Mouse (Mus musculus) neural tube, embryonic 14.5 days (tissue): Measurements from ENCODE around the gene Rnf183. TPM values are rescaled to one million over a fixed set of nuclear protein-coding genes. Genes with fewer than 3 reads are reported as not detected.

Experiments
- ATAC-seq: fragments of 200-750 bp; cut with Nextera tagmentation; 2 replicates; pipeline ENCODE4 v1.8.0; 2017; ENCODE audit warnings: low read depth, mild to moderate bottlenecking, moderate TSS enrichment, moderate library complexity
- H3K27ac ChIP-seq: fragments of 300-500 bp; sonication (generic); 2 replicates; pipeline ENCODE4 v1.5.1; 2014; ENCODE audit warnings: low read depth, mild to moderate bottlenecking, control low read depth, low read length, moderate library complexity, mixed read lengths
- H3K27me3 ChIP-seq: fragments of 300-500 bp; sonication (generic); 2 replicates; pipeline ENCODE4 v1.6.1; 2014; ENCODE audit warnings: low read length; ENCODE audit not compliant: control insufficient read depth, insufficient read depth
- H3K36me3 ChIP-seq: fragments of 300-500 bp; sonication (generic); 2 replicates; pipeline ENCODE4 v1.6.1; 2014; ENCODE audit warnings: low read length, mixed read lengths; ENCODE audit not compliant: control insufficient read depth, insufficient read depth
- H3K4me1 ChIP-seq: fragments of 300-500 bp; sonication (generic); 2 replicates; pipeline ENCODE4 v1.6.1; 2014; ENCODE audit warnings: low read length; ENCODE audit not compliant: control insufficient read depth, insufficient read depth
- H3K4me2 ChIP-seq: fragments of 300-500 bp; sonication (generic); 2 replicates; pipeline ENCODE4 v1.6.1; 2014; ENCODE audit warnings: mild to moderate bottlenecking, low read depth, low read length, control low read depth
- H3K4me3 ChIP-seq: fragments of 300-500 bp; sonication (generic); 2 replicates; pipeline ENCODE4 v1.5.1; 2014; ENCODE audit warnings: low read depth, low read length, control low read depth, mixed read lengths
- H3K9ac ChIP-seq: fragments of 300-500 bp; sonication (generic); replicated peaks from 2 replicates; pipeline ENCODE4 v1.6.1; 2014; ENCODE audit warnings: low read depth, mild to moderate bottlenecking, control low read depth, low read length, mixed read lengths
- H3K9me3 ChIP-seq: fragments of 300-500 bp; sonication (generic); 2 replicates; pipeline ENCODE4 v1.6.1; 2016; ENCODE audit warnings: low read length; ENCODE audit not compliant: control insufficient read depth
- WGBS: fragments of 180-500 bp; shearing (Covaris S2); extraction: QIAGEN DNeasy Blood & Tissue Kit; methylation state at CpG from one replicate; pipeline ENCODE4 v1.1.7; 2014; 5-methylcytosine and 5-hydroxymethylcytosine counted together
- polyA plus RNA-seq: library from polyadenylated mRNA; unstranded; fragments of >200 nt; fragmentation: Nextera tagmentation; extraction: Ambion mirVana; gene quantifications from 2 replicates; pipeline ENCODE4 v1.2.1, GENCODE M21; 2014

Gene Rnf183
- polyA plus RNA-seq, 1 experiment from 2014 or later: 0.19 TPM

DNA sequence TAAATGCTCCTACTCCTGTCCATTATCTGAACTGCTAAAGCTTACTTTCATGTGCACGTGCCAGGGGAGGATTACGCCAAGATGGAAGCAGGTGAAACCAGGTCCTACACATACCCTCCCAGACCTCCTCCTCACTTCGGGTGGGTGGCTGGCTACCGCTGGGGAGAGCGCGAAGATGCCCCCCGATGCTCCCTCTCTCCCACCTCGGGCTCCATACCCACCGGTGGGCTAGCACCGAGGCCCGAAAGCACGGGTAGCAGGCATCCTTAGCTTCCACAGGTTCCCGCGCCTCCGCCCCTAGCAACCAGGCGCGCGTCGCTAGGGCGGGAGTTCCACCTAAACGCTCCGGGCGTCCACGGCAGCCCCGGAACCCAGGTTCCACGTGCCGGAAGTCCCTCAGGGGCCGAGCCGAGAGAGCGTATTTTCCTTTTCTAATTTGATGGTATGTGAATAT lies 35.6 kb upstream of the Rnf183 start, which contains the start of gene Wdr31:
Gene Wdr31 (minus strand): TSS at position 299 of the 454 bp plus-strand sequence.
- peak within 1 kb of the TSS; percentile 52; the same call in 1 of the 2 replicates for H3K9ac ChIP-seq
- H3K27ac ChIP-seq: no peak within 1 kb of the TSS
- under 1% methylated on average over 30 of the region's 30 CpGs for WGBS
- no peaks in the 10 kb centered on the region for H3K36me3 ChIP-seq
- H3K4me3 ChIP-seq: peak within 1 kb of the TSS; percentile 49
- no peaks in the 10 kb centered on the region for H3K4me1 ChIP-seq
- H3K4me2 ChIP-seq: peak within 1 kb of the TSS; percentile 66
- peak; percentile 97 for ATAC-seq
- no peaks in the 10 kb centered on the region for H3K9me3 ChIP-seq
- no peaks in the 10 kb centered on the region for H3K27me3 ChIP-seq

DNA sequence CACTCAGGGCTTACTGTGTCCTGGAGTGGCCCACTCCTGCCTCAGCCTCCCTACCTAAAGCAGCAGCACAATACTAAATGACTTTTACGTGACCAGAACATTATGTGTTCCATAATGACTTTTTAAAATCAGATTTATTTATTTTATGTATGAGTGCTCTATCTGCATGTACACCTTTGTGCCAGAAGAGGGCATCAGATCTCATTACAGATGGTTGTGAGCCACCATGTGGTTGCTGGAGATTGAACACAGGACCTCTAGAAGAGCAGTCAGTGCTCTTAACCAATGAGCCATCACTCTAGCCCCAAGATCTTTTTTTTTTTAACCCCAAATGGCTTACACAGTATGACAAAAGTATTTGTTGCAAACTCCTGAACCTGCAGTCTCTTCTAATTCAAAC lies 33.1 kb upstream of the Rnf183 start:
- Histone ChIP-seq H3K4me3 (no peak overlapping the region), H3K9ac (no peak overlapping the region), H3K27me3 (no peaks in the 10 kb centered on the region), H3K36me3 (no peaks in the 10 kb centered on the region), H3K4me1 (no peaks in the 10 kb centered on the region), H3K4me2 (no peak overlapping the region), H3K9me3 (no peaks in the 10 kb centered on the region), H3K27ac (no peak overlapping the region)
- WGBS: 88% methylated on average over 1 of the region's 1 CpGs
- no peak for ATAC-seq

DNA sequence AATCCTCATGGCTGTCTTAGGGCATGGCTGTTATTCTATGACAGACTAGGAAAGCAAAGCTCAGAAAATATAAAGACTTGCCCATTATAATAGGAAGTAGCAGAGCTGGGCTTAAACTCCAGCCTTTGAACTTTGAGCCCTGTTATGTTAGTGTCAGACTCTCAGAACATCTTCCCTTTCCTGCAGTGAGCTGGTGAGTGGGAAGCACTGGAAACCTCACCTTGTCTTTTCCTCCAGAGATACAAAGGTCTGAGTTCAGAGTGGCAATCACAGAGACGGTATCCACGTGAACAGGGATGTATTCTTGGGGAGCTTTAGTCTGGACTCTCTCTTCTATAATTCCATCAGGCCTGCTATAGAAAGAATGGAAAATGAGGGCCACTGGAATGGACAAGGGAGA lies 28.1 kb upstream of the Rnf183 start:
- no peak overlapping the region for H3K9ac ChIP-seq
- no peak for ATAC-seq
- no peak overlapping the region for H3K4me3 ChIP-seq
- no peak overlapping the region for H3K27ac ChIP-seq
- H3K36me3 ChIP-seq: no peaks in the 10 kb centered on the region
- H3K4me2 ChIP-seq: no peak overlapping the region
- 92% methylated on average over 2 of the region's 2 CpGs for WGBS
- H3K9me3 ChIP-seq: no peaks in the 10 kb centered on the region
- H3K4me1 ChIP-seq: no peaks in the 10 kb centered on the region
- H3K27me3 ChIP-seq: no peaks in the 10 kb centered on the region

DNA sequence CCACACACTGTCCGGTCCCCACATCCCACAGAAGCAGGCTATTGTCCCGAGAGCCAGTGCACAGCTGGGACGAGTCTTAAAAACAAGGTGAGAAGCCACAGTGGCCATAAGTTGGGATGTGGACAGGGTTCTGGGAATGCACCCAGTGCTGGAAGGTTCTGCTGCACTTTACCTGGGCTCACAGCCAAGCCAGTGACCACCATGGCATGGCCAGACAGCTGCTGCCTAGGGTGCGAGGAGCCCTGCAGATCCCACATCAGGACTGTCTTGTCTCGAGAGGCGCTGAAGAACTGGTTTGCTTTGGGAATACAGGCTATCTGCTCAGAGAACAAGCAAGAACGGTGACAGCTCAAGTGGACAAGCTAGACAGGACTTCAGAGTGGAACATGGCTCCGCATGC lies 25.3 kb upstream of the Rnf183 start:
- H3K4me2 ChIP-seq: no peak overlapping the region
- H3K9me3 ChIP-seq: no peaks in the 10 kb centered on the region
- no peak overlapping the region for H3K27ac ChIP-seq
- H3K4me3 ChIP-seq: no peak overlapping the region
- H3K9ac ChIP-seq: no peak overlapping the region
- WGBS: 92% methylated on average over 8 of the region's 8 CpGs
- H3K27me3 ChIP-seq: no peaks in the 10 kb centered on the region
- no peaks in the 10 kb centered on the region for H3K36me3 ChIP-seq
- no peak for ATAC-seq
- no peaks in the 10 kb centered on the region for H3K4me1 ChIP-seq

DNA sequence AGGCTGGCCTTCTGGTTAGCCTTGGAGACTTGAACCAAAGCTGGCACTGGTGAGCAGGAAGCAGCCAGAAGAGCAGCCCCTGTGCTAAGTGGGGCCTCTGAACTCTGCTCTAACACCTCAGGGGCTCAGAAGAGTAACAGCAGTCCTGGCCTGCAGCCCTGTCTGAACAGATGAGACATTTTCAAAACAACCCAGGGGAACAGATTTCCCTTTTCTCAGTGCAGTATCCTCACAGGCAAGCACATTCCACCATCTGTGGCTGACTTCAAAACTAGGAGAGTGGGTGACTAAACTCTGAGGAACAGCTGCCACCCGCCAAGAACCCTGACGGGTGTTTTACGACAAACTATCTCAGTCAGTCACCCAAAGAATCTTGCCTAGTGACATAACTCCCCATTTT lies 24.0 kb upstream of the Rnf183 start:
- no peak overlapping the region for H3K4me3 ChIP-seq
- no peaks in the 10 kb centered on the region for H3K36me3 ChIP-seq
- 69% methylated on average over 3 of the region's 3 CpGs for WGBS
- no peak overlapping the region for H3K9ac ChIP-seq
- H3K27me3 ChIP-seq: no peaks in the 10 kb centered on the region
- H3K4me1 ChIP-seq: no peaks in the 10 kb centered on the region
- H3K27ac ChIP-seq: no peak overlapping the region
- no peaks in the 10 kb centered on the region for H3K9me3 ChIP-seq
- no peak for ATAC-seq
- H3K4me2 ChIP-seq: no peak overlapping the region

DNA sequence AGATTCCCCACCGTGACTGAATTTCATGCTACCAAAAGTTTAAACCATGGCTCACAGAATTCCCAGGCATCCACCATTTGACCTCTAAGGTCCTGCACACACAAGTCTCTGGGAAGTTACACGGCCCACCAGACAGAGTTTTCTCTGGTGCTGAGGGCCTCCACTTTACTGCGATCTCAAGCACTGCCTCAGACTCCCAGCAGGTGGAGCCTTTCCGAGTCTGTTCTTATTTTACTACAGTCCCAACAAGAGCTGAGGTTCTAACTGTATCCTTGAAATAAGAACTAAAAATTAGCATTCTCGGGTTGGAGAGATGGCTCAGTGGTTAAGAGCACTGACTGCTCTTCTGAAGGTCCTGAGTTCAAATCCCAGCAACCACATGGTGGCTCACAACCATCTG lies 19.9 kb upstream of the Rnf183 start:
- no peak for ATAC-seq

DNA sequence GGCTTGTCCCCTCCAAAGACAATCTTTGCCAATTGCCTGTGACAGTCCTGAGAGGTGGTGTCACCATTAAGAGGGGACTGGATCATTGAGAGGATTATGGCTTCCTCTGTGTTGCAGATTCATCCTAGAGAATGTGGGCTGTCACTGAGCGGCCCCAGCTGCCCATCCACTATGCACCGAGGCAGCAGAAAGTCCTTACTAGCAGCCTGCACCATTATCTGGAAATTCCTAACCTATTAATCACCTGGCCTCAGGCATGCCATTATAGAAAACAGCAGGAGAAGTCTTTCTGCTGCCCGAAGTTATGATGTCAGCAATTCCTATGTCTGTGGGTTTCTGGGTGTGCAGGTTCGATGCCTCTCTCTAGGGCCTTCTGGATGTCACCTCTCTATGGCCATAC lies 5.9 kb upstream of the Rnf183 start:
- no peak overlapping the region for H3K4me2 ChIP-seq
- no peaks in the 10 kb centered on the region for H3K4me1 ChIP-seq
- no peak overlapping the region for H3K4me3 ChIP-seq
- no peak overlapping the region for H3K27ac ChIP-seq
- H3K9me3 ChIP-seq: no peaks in the 10 kb centered on the region
- ATAC-seq: no peak
- no peak overlapping the region for H3K9ac ChIP-seq
- no peaks in the 10 kb centered on the region for H3K27me3 ChIP-seq
- no peaks in the 10 kb centered on the region for H3K36me3 ChIP-seq
- 85% methylated on average over 4 of the region's 4 CpGs for WGBS

More for the DNA sequence above, 19.9 kb upstream of the Rnf183 start:
- Histone ChIP-seq H3K27ac (no peak overlapping the region), H3K36me3 (no peaks in the 10 kb centered on the region), H3K4me2 (no peak overlapping the region), H3K4me1 (no peaks in the 10 kb centered on the region), H3K4me3 (no peak overlapping the region), H3K9me3 (no peaks in the 10 kb centered on the region), H3K27me3 (no peaks in the 10 kb centered on the region), H3K9ac (no peak overlapping the region)
- WGBS: 70% methylated on average over 5 of the region's 5 CpGs

DNA sequence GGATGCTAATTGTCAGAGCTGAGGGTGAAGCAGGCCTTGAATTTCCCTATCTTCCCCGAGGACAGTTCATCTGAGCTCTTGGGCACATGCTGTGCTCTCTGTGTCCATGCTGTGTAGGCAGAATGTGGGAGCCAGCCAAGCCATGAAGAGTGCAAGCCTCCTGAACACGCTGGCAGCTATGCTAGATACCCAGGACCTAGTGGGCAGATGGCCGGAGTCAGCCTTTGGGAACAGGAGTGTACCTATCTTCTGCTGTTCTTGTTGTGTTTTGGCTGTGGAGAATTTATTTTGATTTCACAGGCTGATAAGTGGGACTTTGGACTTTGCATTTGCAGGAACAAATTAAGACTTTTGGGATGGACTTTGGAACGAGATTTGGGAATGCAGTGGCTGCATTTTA lies 5.5 kb upstream of the Rnf183 start:
- H3K36me3 ChIP-seq: no peaks in the 10 kb centered on the region
- H3K4me2 ChIP-seq: no peak overlapping the region
- H3K4me3 ChIP-seq: no peak overlapping the region
- no peaks in the 10 kb centered on the region for H3K9me3 ChIP-seq
- H3K27me3 ChIP-seq: no peaks in the 10 kb centered on the region
- no peak overlapping the region for H3K9ac ChIP-seq
- 76% methylated on average over 4 of the region's 4 CpGs for WGBS
- no peaks in the 10 kb centered on the region for H3K4me1 ChIP-seq
- no peak overlapping the region for H3K27ac ChIP-seq
- ATAC-seq: no peak

DNA sequence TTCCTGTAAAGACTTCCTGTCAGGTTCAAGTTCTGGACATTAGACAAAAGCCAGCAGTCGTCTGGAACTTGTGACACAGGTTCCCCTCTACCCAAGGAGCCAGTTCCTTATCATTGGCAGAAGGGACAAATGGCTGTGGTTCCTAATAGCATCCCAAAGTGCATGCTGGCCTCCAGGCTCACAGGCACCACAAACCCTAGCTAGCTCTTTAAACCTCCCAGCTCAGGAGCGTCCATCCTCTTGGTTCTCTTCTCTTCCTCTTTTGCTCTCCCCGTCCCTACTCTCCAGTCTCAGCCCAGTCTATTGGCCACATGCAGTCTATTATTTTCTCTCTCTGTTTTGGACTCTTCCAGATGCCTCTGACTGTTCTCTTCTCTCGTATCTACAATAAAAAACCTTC lies 4.7 kb upstream of the Rnf183 start:
- no peak for ATAC-seq
- H3K9ac ChIP-seq: no peak overlapping the region
- H3K9me3 ChIP-seq: no peaks in the 10 kb centered on the region
- H3K27ac ChIP-seq: no peak overlapping the region
- no peaks in the 10 kb centered on the region for H3K27me3 ChIP-seq
- H3K4me1 ChIP-seq: no peaks in the 10 kb centered on the region
- no peaks in the 10 kb centered on the region for H3K36me3 ChIP-seq
- H3K4me3 ChIP-seq: no peak overlapping the region
- WGBS: 77% methylated on average over 4 of the region's 4 CpGs
- H3K4me2 ChIP-seq: no peak overlapping the region

DNA sequence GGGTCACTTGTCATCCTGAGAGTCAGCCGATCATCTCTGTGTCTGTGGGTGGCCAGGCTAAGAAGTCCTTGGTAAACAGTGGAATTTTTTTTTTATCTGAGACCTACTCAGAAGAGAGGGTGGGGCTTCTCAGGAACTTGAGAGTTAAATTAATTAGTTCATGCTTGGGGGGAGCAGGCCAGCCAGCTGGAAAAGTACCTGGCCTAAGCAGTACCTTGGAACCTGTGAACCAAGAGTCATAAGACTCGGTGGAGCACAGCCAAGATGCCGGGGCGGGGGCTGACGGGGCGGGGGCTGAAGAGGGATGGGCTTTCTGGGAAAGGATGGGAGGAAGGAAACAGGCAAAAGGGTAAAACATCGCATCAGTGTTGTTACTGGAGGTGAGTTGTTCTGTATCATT lies 2.8 kb upstream of the Rnf183 start:
- H3K4me3 ChIP-seq: no peak overlapping the region
- no peaks in the 10 kb centered on the region for H3K36me3 ChIP-seq
- no peak overlapping the region for H3K9ac ChIP-seq
- no peaks in the 10 kb centered on the region for H3K27me3 ChIP-seq
- no peak for ATAC-seq
- H3K27ac ChIP-seq: no peak overlapping the region
- H3K4me1 ChIP-seq: no peaks in the 10 kb centered on the region
- 84% methylated on average over 7 of the region's 7 CpGs for WGBS
- no peaks in the 10 kb centered on the region for H3K9me3 ChIP-seq
- H3K4me2 ChIP-seq: no peak overlapping the region
